Mouse (Mus musculus): ENCODE measurements around the gene Thsd4.

- TF ChIP-seq CTCF (IDR thresholded peaks at IDR 0.05; ENCODE audit: low read depth) (no peak), EP300 (IDR thresholded peaks at IDR 0.05; ENCODE audit: low read depth) (no peak)
These were observed 11.0 kb downstream of the Thsd4 start for GRCm38 (mm10) chr9:60510876-60511275.
